Mouse (Mus musculus): ENCODE data around the gene Dnajb8.

The Dnajb8 gene

GRCm38 (mm10) chr6:88199001-88199717 is 22.9 kb upstream of the Dnajb8 start:
- no peak for DNase-seq (ENCODE audit: low spot score in 2 of 2)

- DNase-seq (ENCODE audit: low spot score in 2 of 2): no peak
Observed at GRCm38 (mm10) chr6:88199718-88200692, 22.1 kb upstream of the Dnajb8 start.

GRCm38 (mm10) chr6:88200693-88201609 is 21.1 kb upstream of the Dnajb8 start:
- no peak for DNase-seq (ENCODE audit: low spot score in 2 of 2)

- DNase-seq (ENCODE audit: low spot score in 2 of 2): no peak
Observed at GRCm38 (mm10) chr6:88201926-88202700, 20.0 kb upstream of the Dnajb8 start.

- no peak for DNase-seq (ENCODE audit: low spot score in 2 of 2)
Observed at GRCm38 (mm10) chr6:88202921-88203690, 19.0 kb upstream of the Dnajb8 start.

- no peak for DNase-seq (ENCODE audit: low spot score in 2 of 2)
Observed at GRCm38 (mm10) chr6:88203791-88204405, 18.2 kb upstream of the Dnajb8 start.

GRCm38 (mm10) chr6:88204531-88205385 is 17.3 kb upstream of the Dnajb8 start:
- no peak for DNase-seq (ENCODE audit: low spot score in 2 of 2)

GRCm38 (mm10) chr6:88205386-88205700 is 16.7 kb upstream of the Dnajb8 start:
- no peak for DNase-seq (ENCODE audit: low spot score in 2 of 2)

GRCm38 (mm10) chr6:88205937-88206336 is 16.1 kb upstream of the Dnajb8 start:
- no peak for DNase-seq (ENCODE audit: low spot score in 2 of 2)

- no peak for DNase-seq (ENCODE audit: low spot score in 2 of 2)
Observed at GRCm38 (mm10) chr6:88206566-88206965, 15.5 kb upstream of the Dnajb8 start.

GRCm38 (mm10) chr6:88207403-88208033 is 14.6 kb upstream of the Dnajb8 start:
- no peak for DNase-seq (ENCODE audit: low spot score in 2 of 2)

GRCm38 (mm10) chr6:88208321-88208720 is 13.7 kb upstream of the Dnajb8 start:
- no peak for DNase-seq (ENCODE audit: low spot score in 2 of 2)

- DNase-seq (ENCODE audit: low spot score in 2 of 2): no peak
Observed at GRCm38 (mm10) chr6:88209453-88209852, 12.6 kb upstream of the Dnajb8 start.

- DNase-seq (ENCODE audit: low spot score in 2 of 2): no peak
Observed at GRCm38 (mm10) chr6:88210182-88210581, 11.9 kb upstream of the Dnajb8 start.

GRCm38 (mm10) chr6:88215797-88216196 is 6.3 kb upstream of the Dnajb8 start:
- no peak for DNase-seq (ENCODE audit: low spot score in 2 of 2)

- DNase-seq (ENCODE audit: low spot score in 2 of 2): no peak
Observed at GRCm38 (mm10) chr6:88216199-88216598, 5.9 kb upstream of the Dnajb8 start.

- no peak for DNase-seq (ENCODE audit: low spot score in 2 of 2)
Observed at GRCm38 (mm10) chr6:88219094-88219493, 3.0 kb upstream of the Dnajb8 start.

- no peak for DNase-seq (ENCODE audit: low spot score in 2 of 2)
Observed at GRCm38 (mm10) chr6:88226570-88226994, 4.5 kb downstream of the Dnajb8 start.

Measured in frontal cortex, postnatal 14 days (tissue).